Mouse (Mus musculus): ENCODE results near the gene Srrm4. TPM values are rescaled to one million over a fixed set of nuclear protein-coding genes. Genes with fewer than 3 reads are reported as not detected.
"Not testable (repeated sequence)": the region's sequence is repeated elsewhere in the genome, so short reads cannot be mapped to it uniquely, and the experiment has no call there.

The Srrm4 gene
- total RNA-seq, 4 experiments from 2014 or later = 23.7 to 26.4 (median 24.6) TPM

GRCm38 (mm10) chr5:116444517-116444916, 147.1 kb downstream of the Srrm4 start:
- no peak for DNase-seq (ENCODE audit: low spot score in 2 of 2)

DNA sequence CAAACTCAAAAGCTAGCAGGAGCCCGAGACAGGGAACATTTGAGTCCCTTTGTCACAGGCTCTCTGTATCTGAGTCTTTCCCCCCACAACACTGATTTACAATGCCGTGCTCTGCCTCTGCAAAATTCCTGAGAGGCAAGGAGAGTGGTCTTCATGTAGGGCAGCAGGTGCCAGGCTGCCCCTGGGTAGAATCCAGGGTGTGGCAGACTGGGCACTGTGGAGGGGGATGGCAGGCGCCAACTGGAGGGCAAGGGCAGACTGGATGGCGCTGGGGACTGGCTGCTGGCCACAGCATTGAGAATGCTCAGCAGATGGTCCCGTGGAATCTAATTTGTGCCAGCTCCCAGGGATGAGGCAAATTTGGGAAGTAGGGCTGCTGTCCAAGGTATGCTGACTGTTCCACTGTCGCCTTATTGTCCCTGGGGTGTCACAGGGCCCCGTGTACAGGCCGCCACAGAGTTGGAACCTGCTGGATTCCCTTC, 148.1 kb downstream of the Srrm4 start:
- DNase-seq (ENCODE audit: low spot score in 2 of 2) = peak; percentile 37 to 54

- DNase-seq (ENCODE audit: low spot score in 2 of 2) = peak in 1 of 2 experiments; percentile 79
These were observed 148.7 kb downstream of the Srrm4 start for GRCm38 (mm10) chr5:116442697-116443458.

DNA sequence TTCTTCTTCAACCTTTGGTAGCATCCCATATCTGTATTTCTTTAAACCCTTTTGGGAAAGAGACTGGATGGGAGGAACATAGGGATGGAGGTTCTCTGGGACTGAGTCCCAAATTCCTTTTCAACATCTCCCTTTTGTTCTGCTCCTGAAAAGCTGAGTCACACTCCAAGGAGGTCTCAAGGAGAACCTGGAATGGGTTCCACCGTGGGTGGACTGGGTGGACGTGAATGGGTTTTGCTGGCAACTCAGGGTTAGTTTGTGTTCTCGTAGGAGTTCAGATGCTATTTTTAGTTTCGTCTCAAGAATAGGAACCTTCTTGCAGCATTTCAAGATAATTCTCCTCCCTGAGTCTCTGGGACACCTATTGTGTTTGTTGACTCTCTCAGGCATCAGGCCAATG, 151.4 kb downstream of the Srrm4 start:
- DNase-seq (ENCODE audit: low spot score in 2 of 2) = peak in 1 of 2 experiments; percentile 82

- DNase-seq (ENCODE audit: low spot score in 2 of 2) = no peak
These were observed 153.3 kb downstream of the Srrm4 start for GRCm38 (mm10) chr5:116438328-116438727.

DNA sequence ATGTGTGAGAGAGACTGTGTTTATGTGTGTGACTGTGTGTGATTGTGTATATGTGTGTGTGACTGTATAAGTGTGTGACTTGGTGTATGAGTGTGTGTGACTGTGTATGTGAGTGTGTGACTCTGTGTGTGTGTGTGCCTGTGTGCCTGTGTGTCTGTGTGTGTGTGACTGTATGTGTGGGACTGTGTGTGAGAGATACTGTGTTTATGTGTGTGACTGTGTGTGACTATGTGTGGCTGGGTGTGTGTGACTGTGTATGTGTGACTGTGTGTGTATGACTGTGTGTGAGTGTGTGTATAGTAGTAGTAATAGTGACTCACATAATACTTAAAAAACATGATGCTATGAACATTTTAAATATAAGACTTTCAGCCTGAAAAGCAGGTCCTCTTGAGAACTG, 155.5 kb downstream of the Srrm4 start:
- no peak for DNase-seq (ENCODE audit: low spot score in 2 of 2)

- peak in 1 of 2 experiments; percentile 55 for DNase-seq (ENCODE audit: low spot score in 2 of 2)
These were observed 156.4 kb downstream of the Srrm4 start for GRCm38 (mm10) chr5:116434976-116435850.

DNA sequence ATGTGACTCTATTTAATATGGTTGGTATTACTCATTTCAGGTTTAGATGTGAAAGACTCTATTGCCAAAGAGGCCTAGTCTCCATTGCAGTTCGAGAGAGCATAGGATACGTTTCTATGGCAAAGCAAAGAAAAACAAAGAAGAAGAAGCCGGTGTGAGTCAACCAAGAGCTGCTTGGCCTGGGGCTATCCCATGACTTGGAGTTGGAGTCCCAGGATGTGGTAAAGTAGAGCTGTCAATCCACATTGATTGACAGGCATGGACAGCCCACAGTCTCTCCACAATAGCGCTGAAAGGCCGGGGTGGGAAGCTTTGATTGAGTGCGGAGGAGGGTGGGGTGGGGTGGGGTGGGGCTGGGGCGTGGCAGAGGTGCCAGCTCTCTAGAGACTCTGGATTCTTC, 158.7 kb downstream of the Srrm4 start:
- DNase-seq (ENCODE audit: low spot score in 2 of 2) = no peak

DNA sequence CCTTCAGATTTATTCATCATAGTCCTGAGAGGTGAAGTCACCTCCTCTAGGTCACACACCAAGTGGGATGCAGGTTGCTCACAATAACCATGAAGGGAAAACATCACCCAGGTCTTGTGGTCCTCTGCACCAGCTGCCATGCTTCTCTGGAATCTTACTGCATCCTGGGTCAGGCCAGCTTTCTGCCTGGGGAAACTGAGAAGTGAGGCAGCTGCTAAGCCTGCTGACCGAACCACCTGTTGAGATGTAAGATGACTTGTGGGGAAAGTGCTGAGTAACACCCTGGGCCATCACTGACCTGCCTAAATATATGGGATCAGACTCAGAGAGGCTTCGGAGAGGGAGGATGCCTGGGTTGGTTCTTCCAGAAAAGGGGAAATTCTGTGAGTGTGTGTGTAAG, 164.9 kb downstream of the Srrm4 start:
- DNase-seq (ENCODE audit: low spot score in 2 of 2) = no peak

- DNase-seq (ENCODE audit: low spot score in 2 of 2) = not testable (repeated sequence)
These were observed 165.9 kb downstream of the Srrm4 start for GRCm38 (mm10) chr5:116425709-116426108.

DNA sequence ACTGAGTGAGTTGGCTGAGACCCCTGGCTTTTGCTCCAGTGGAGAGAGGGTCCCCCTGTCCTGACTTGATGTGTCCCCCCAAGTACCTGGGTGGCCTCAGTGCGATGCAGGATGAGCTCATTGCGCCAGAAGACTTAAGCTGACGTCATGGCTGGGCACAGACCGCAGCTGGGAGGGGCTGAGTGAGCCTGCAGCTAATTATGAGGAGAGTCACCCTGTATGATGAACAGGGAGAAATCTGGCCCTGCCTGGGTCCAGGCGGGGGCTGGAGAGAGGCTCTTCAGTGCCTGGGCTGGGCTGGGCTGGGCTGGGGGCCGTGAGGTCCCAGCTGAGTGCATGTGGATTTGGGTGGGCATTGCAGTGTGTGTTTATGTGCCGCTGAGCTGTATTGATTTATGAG, 166.3 kb downstream of the Srrm4 start:
- DNase-seq (ENCODE audit: low spot score in 2 of 2) = no peak

GRCm38 (mm10) chr5:116423746-116424145, 167.9 kb downstream of the Srrm4 start:
- DNase-seq (ENCODE audit: low spot score in 2 of 2) = no peak

GRCm38 (mm10) chr5:116422699-116423201, 168.9 kb downstream of the Srrm4 start, which contains the start of gene Hspb8:
Gene Hspb8, minus strand, starts transcription at chr5:116422864.
- DNase-seq (ENCODE audit: low spot score in 2 of 2) = no peak

GRCm38 (mm10) chr5:116421791-116422481, 169.7 kb downstream of the Srrm4 start:
- no peak for DNase-seq (ENCODE audit: low spot score in 2 of 2)

DNA sequence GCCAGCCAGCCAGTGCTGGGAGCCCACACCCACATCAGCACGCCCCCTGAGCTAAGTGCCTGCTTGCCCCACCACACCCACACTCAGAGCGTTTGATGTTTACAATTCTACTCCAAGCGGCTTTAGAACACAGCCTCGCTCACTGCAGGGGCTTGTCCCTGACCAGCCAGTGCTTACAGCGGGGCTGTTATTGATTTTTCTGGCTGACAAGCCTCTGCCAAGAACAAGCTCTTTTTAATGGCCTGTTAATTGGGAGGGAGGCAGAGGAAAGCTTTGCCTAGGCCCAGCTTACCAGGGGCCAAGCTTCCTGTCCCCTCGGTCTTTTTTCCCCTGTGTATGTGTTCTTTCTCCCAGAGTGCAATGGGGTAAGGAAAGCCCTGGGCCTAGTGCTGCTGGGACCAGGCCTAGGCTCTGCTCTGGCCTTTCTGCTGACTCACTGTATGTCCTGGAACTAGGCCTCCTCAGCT, 170.8 kb downstream of the Srrm4 start:
- DNase-seq (ENCODE audit: low spot score in 2 of 2) = peak in 1 of 2 experiments; percentile 34

- DNase-seq (ENCODE audit: low spot score in 2 of 2) = no peak
These were observed 171.4 kb downstream of the Srrm4 start for GRCm38 (mm10) chr5:116420213-116420612.

DNA sequence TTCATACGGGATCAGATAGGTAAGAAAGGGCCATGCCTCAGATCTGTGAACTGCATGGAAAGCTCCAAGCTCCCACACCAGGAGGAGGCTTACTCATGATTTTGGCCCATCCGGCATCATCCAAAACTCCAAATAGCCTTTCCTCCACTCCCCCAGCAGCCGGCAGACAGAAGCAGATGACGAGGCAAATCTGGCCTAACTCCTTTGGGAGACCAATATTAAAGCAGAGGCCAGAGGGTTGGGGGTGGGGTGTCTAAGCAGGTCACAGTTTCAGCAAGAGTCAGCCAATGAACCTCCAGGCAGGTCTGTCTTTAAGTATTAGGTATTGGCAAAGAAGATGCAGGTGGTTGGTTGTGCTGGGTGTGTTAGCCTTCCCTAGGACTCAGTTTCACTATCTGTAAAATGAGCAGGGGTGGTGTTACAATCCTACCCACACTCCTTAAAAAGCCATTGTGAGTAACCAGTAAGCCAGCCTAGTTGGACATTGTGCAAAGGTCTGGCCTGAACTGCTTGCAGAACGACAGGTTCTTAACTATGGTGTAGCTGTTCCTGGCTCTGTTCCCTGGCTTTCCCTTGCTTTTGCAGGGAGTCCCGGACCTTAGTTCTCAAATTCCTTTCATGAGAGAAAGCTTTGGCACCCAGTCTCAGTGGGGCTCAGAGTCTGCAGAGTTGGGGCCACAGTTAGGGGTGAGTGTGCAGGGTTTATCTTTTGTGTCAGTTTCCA, 172.1 kb downstream of the Srrm4 start:
- DNase-seq (ENCODE audit: low spot score in 2 of 2) = no peak

DNA sequence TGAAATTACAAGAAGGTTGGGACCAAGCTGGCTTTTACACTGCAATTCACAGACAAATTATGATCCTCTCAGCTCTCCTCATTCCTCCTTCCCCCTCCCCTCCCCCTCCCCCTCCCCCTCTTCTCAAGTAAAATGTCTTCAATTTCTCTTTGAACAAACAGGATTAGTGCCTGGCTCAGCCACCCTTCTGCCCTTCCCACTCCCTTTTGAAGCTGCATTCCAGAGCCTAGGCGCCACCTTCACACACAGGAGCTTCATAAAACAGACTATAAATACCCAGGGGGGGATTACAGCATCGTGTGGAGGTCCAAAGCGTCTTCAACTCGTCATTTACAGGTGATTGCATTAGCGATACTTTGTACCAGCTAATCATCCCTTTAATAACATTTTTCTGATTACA, 175.4 kb downstream of the Srrm4 start:
- no peak for DNase-seq (ENCODE audit: low spot score in 2 of 2)

DNA sequence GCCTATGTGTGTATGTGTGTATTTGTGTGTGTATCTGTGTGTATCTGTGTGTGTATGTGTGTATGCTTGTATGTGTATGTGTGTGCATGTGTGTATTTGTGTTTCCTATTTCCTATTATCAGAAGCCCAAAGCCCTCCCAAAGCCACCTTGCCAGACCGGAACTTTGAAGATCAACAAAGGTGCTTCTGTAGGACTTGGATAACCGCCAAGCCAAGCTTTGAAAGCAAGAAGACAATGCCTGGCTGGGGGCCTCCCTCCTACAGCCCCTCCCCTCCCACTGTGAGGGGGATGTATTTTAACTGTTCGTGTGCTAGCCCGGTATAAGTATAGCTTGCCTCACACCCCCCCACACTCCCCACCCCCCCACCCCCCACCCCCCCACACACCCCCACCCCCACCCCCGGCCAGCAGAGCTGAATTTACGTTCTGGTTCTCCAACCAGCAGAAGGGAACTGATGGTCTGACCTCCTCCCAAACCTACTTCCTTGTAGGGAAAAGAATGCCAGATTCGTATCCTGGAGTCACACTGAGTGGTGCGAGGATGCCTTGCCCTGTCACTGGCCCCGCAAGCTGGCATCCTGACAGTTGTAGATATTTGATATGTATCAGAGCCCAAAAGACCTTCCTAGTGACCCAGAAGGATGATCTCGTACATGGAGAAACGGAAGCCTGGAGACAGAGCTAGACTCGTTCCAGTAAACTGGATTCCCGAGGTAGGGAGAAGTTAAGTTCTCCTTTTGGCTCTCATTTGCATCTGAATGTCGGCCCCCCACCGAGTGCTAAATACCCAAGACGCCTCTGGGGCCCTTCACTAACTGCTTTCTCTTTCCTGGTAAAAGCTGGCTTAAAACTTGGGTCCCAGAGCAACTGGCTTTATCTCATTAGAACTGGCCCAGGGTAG, 181.7 kb downstream of the Srrm4 start:
- no peak for DNase-seq (ENCODE audit: low spot score in 2 of 2)

GRCm38 (mm10) chr5:116408965-116409364, 182.7 kb downstream of the Srrm4 start:
- no peak for DNase-seq (ENCODE audit: low spot score in 2 of 2)
